ENCODE assay signal across 17 mouse cellular contexts in the genomic region with DNA sequence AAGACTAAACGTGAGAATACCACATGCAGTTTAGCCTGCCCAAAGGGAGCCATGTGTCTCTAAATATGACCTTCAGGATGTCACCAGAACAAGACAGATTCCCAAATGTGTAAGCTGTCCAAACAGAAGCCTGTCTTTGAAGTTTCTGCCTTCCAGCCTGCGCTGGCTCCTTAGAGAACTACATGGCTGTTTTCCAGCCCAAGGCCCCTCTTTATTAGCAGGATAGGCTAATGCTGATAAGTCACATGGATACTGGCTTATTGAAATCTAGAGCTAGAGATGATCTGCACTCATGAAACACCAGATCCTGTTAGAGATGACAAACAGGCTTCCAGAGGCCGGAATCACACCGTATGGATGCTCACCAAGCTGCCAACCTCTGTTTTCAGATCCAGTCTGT. TPM values are rescaled to one million over a fixed set of nuclear protein-coding genes. Genes with fewer than 3 reads are reported as not detected.
DNase-seq lines count a peak whose midpoint lies in the region; ATAC-seq and TF ChIP-seq lines count a peak whose summit lies in the region.
"Had no signal": no experiment of that assay in that cellular context is flagged by ENCODE, and none has a peak within 500 bp of the region (broad histone marks: within the 10 kb centered on the region; RNA-seq: fewer than 3 reads in every experiment).

No protein-coding gene starts in this region.

- H3K4me1 ChIP-seq in heart, adult 2 months (ENCODE audit: control insufficient read depth, insufficient read depth, low read length) = peaks cover 25% of the 10 kb centered on the region
- H3K4me1 ChIP-seq in lung, embryonic 14.5 days (ENCODE audit: insufficient read depth) = 0 out of 2 replicates have a peak, but pooled peaks cover 3% of the 10 kb centered on the region
- peaks cover 90% of the 10 kb centered on the region for H3K4me1 ChIP-seq in liver, embryonic 12.5 days
- peaks cover 10% of the 10 kb centered on the region for H3K4me1 ChIP-seq in hindbrain, embryonic 12.5 days

- H3K27me3 ChIP-seq in heart, adult 2 months (ENCODE audit: control insufficient read depth, insufficient read depth, low read length) = no peaks in the 10 kb centered on the region
- no peaks in the 10 kb centered on the region for H3K27me3 ChIP-seq in lung, embryonic 14.5 days (ENCODE audit: insufficient read depth, low read length)
- peaks cover 3% of the 10 kb centered on the region; the same call in 1 of the 2 replicates for H3K27me3 ChIP-seq in liver, embryonic 12.5 days (replicated peaks)
- H3K27me3 ChIP-seq in myocyte (ENCODE audit: control insufficient read depth, insufficient read depth, insufficient read length) = no peaks in the 10 kb centered on the region
- 0 out of 2 replicates have a peak, but pooled peaks cover 3% of the 10 kb centered on the region for H3K27me3 ChIP-seq in hindbrain, embryonic 12.5 days

- H3K79me2 ChIP-seq in heart, adult 2 months (replicated peaks; ENCODE audit: control insufficient read depth, insufficient read depth, low read length) = peaks cover 2% of the 10 kb centered on the region
- peaks cover 92% of the 10 kb centered on the region for H3K79me2 ChIP-seq in myocyte (ENCODE audit: control insufficient read depth, insufficient read depth)

- H3K9ac ChIP-seq in heart, adult 2 months (ENCODE audit: low read depth, low read length) = no peak overlapping the region
- H3K9ac ChIP-seq in lung, embryonic 14.5 days = no peak overlapping the region
- H3K9ac ChIP-seq in liver, embryonic 12.5 days = peak overlapping the region; percentile 59; the same call in 1 of the 2 replicates
- no peak overlapping the region for H3K9ac ChIP-seq in hindbrain, embryonic 12.5 days

- peaks cover 54% of the 10 kb centered on the region for H3K36me3 ChIP-seq in heart, adult 2 months (ENCODE audit: control insufficient read depth, insufficient read depth, low read length)
- H3K36me3 ChIP-seq in lung, embryonic 14.5 days (ENCODE audit: insufficient read depth) = peaks cover 14% of the 10 kb centered on the region; the same call in 1 of the 2 replicates
- peaks cover 75% of the 10 kb centered on the region for H3K36me3 ChIP-seq in liver, embryonic 12.5 days
- H3K36me3 ChIP-seq in myocyte (ENCODE audit: control insufficient read depth, insufficient read depth) = peaks cover 26% of the 10 kb centered on the region
- no peaks in the 10 kb centered on the region; the same call in 1 of the 2 replicates for H3K36me3 ChIP-seq in hindbrain, embryonic 12.5 days

- no peak overlapping the region for H3K4me2 ChIP-seq in lung, embryonic 14.5 days
- peak overlapping the region; percentile 98 for H3K4me2 ChIP-seq in liver, embryonic 12.5 days
- peak overlapping the region; percentile 1 for H3K4me2 ChIP-seq in myocyte (ENCODE audit: low read depth)
- no peak overlapping the region for H3K4me2 ChIP-seq in hindbrain, embryonic 12.5 days (replicated peaks)

- TF ChIP-seq CTCF in heart, adult 2 months (IDR thresholded peaks at IDR 0.05) = no peak
- TF ChIP-seq CTCF in lung, embryonic 14.5 days (IDR thresholded peaks at IDR 0.05; ENCODE audit: low read depth) = no peak

- H3K27ac ChIP-seq in heart, adult 2 months = peak overlapping the region; percentile 73
- H3K27ac ChIP-seq in lung, embryonic 14.5 days (ENCODE audit: low read depth) = no peak overlapping the region
- peak overlapping the region; percentile 93; the same call in 1 of the 2 replicates for H3K27ac ChIP-seq in liver, embryonic 12.5 days
- no peak overlapping the region for H3K27ac ChIP-seq in hindbrain, embryonic 12.5 days
- H3K27ac ChIP-seq: hindbrain, postnatal 0 days had no signal

- ATAC-seq in lung, embryonic 14.5 days (ENCODE audit: insufficient read depth) = no peak
- no peak for ATAC-seq in liver, embryonic 12.5 days
- ATAC-seq in hindbrain, embryonic 12.5 days (ENCODE audit: low FRiP score) = no peak
- ATAC-seq: forebrain, embryonic 14.5 days; hindbrain, postnatal 0 days had no signal

- TF ChIP-seq EP300 in heart, adult 2 months (IDR thresholded peaks at IDR 0.05; ENCODE audit: insufficient read depth, low read depth, low read length) = no peak

- no peak overlapping the region for H3ac ChIP-seq in myocyte (ENCODE audit: control insufficient read depth, insufficient read length)

- intact Hi-C loops in heart, adult 2 months (cut with DNase I) = no loop called here
- intact Hi-C loops in heart, postnatal 36 days (cut with DNase I) = no loop called here

- no peaks in the 10 kb centered on the region for H3K9me3 ChIP-seq in lung, embryonic 14.5 days (ENCODE audit: low read depth, low read length)
- no peaks in the 10 kb centered on the region for H3K9me3 ChIP-seq in liver, embryonic 12.5 days (replicated peaks)
- H3K9me3 ChIP-seq in hindbrain, embryonic 12.5 days (replicated peaks) = no peaks in the 10 kb centered on the region

- TF ChIP-seq POLR2A in heart, adult 2 months (IDR thresholded peaks at IDR 0.05; ENCODE audit: insufficient read depth, low read depth, low read length) = no peak
- TF ChIP-seq POLR2A in myocyte (IDR thresholded peaks at IDR 0.05; ENCODE audit: insufficient read length, low read depth) = no peak

- no peak overlapping the region for H3K4me3 ChIP-seq in heart, adult 2 months
- H3K4me3 ChIP-seq in lung, embryonic 14.5 days (ENCODE audit: low read depth, low read length) = no peak overlapping the region
- no peak overlapping the region for H3K4me3 ChIP-seq in liver, embryonic 12.5 days
- H3K4me3 ChIP-seq in myocyte = no peak overlapping the region
- no peak overlapping the region for H3K4me3 ChIP-seq in hindbrain, embryonic 12.5 days

- WGBS in heart, adult 2 months = 49% methylated on average over 4 of the region's 4 CpGs
- WGBS in lung, embryonic 14.5 days = 67% methylated on average over 4 of the region's 4 CpGs
- WGBS in liver, embryonic 12.5 days (ENCODE audit: insufficient replicate concordance) = 82% methylated on average over 4 of the region's 4 CpGs
- 77% methylated on average over 4 of the region's 4 CpGs for WGBS in hindbrain, embryonic 12.5 days

- DNase-seq in heart, adult 2 months = no peak
- no peak for DNase-seq in heart, postnatal 36 days
- DNase-seq in lung, embryonic 14.5 days = peak; percentile 28
- DNase-seq in lung, postnatal 14 days = no peak
- DNase-seq in ovary, adult 18-20 months (ENCODE audit: low spot score) = no peak
- DNase-seq: cerebellum, adult 8-10 months; kidney, adult 18-20 months; kidney, postnatal 25 days; lung, adult 2 months; midbrain, embryonic 14.5 days; right cerebral cortex, adult 18-20 months; thymus, adult 18-20 months had no signal

TF ChIP-seq in myocyte, 11 proteins besides CTCF, POLR2A, EP300 and RAD21:
- TF ChIP-seq MYOD1 (IDR thresholded peaks at IDR 0.05; ENCODE audit: control insufficient read depth in 1 of 3, insufficient read length in 2 of 3, low read depth in 2 of 3) (no peak), TCF3 (IDR thresholded peaks at IDR 0.05; ENCODE audit: insufficient read length, low read depth) (no peak), TCF12 (IDR thresholded peaks at IDR 0.05; ENCODE audit: insufficient read depth, poor library complexity, severe bottlenecking) (no peak), SRF (IDR thresholded peaks at IDR 0.05; ENCODE audit: control insufficient read depth, insufficient read length, low read depth) (no peak), MAX (IDR thresholded peaks at IDR 0.05; ENCODE audit: low read depth) (no peak), REST (IDR thresholded peaks at IDR 0.05; ENCODE audit: insufficient read depth, insufficient read length) (no peak), USF1 (IDR thresholded peaks at IDR 0.05; ENCODE audit: low read depth) (no peak), CEBPB (IDR thresholded peaks at IDR 0.05; ENCODE audit: insufficient read depth, poor library complexity, severe bottlenecking) (no peak), MYOG (IDR thresholded peaks at IDR 0.05; ENCODE audit: control insufficient read depth in 1 of 3, insufficient read depth in 1 of 3, insufficient read length in 2 of 3, low read depth in 2 of 3) (no peak), E2F4 (IDR thresholded peaks at IDR 0.05; ENCODE audit: insufficient read depth) (no peak), POLR2AphosphoS2 (IDR thresholded peaks at IDR 0.05; ENCODE audit: insufficient read length, low read depth) (no peak)
TF ChIP-seq in myocyte: peak in this region for 0.

RNA-seq across cellular contexts. Expression of a gene that starts 5.5 kb away (rescaled TPM):
- total RNA-seq in heart, adult 2 months (2021) = 10 to 100 TPM; 30.1 to 35.0 TPM
- 16.7 and 25.9 TPM in 2 replicates for polyA plus RNA-seq in heart, adult 2 months (2012; rRNA removed)
- total RNA-seq in heart, postnatal 36 days (2021) = 10 to 100 TPM; 31.3 to 35.3 TPM
- polyA plus RNA-seq in lung, embryonic 14.5 days (2014; fragmentation: Nextera tagmentation; extraction: Ambion mirVana) = 52.1 and 65.0 TPM in 2 replicates
- 61.1 and 64.3 TPM in 2 replicates for polyA plus RNA-seq in liver, embryonic 12.5 days (2016; fragmentation: Nextera tagmentation; extraction: Ambion mirVana)
- 42.8 TPM for polyA plus RNA-seq in myocyte (2012; fragmentation: generic; extraction: Trizol)
- polyA plus RNA-seq in hindbrain, embryonic 12.5 days (2016; fragmentation: Nextera tagmentation; extraction: Ambion mirVana) = 49.1 and 54.6 TPM in 2 replicates

Comparison
In these comparisons a context has a peak if more than half of its experiments do, and no peak if none do; other contexts are left out.
1. H3K27ac ChIP-seq: peak in heart, adult 2 months (single experiment) and liver, embryonic 12.5 days (single experiment); none in lung, embryonic 14.5 days (single experiment) and hindbrain, embryonic 12.5 days (single experiment).
2. H3K4me2 ChIP-seq: peak in liver, embryonic 12.5 days (single experiment) and myocyte (single experiment); none in lung, embryonic 14.5 days (single experiment) and hindbrain, embryonic 12.5 days (single experiment).